Mouse (Mus musculus): ENCODE measurements around the gene Cdx2. TPM values are rescaled to one million over a fixed set of nuclear protein-coding genes. Genes with fewer than 3 reads are reported as not detected.

The Cdx2 gene
- polyA plus RNA-seq (2012; rRNA removed; ENCODE audit: low replicate concordance), result not detected in 2 replicates

DNA sequence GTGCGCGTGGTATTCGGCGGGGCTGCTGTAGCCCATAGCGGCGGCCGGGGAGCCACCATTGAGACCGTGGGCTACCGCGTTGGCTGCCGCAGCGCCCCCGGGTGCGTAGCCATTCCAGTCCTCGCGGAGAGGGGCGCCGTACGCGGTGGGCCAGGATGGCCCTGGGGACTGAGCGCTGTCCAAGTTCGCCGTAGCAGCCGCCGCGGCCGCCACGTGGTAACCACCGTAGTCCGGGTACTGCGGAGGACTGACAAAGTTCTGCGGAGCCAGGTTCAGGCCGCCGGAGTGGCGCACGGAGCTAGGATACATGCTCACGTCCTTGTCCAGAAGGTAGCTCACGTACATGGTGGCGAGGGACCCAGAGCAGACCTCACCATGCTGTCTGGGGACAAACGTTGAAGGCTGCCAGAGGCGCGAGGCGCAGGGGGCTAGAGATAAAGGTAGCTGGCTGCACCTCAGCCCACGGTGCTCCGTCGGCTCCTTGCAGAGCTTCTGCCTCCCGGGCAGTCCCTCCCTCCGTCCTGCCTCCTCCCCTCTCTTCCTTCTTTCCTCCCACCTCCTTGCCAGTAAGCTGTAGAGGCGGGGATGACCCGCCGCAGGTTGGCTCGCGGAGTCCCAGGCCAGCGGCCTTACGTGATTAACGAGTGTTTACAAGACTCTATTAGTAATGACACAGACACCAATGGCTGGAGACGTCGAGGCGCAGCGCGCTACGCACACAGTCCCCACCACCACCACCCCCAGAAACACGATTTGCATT is at the start of gene Cdx2:
Cdx2 (minus strand) TSS at position 633 of the 760 bp plus-strand sequence.

DNA sequence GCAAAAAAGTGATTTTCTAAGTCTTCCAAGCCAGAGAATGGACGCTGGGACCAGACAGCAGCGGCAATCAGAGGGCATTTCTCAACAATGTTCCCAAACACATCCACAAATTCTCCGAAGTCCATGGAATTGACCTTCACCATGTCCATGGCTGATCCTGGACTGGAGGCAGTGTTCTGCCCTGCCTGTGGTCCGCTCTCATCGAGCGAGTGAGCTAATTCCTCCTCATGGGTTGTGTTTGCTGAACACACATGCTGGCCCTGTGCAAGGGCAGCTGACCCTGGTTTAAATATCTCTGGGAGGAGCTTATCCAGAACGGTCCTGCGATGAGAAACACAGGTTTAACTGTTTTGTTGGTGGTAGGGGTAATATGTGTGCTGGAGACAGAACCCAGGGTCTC is 15.1 kb upstream of the Cdx2 start, which contains the start of gene Urad:
Urad (minus strand) TSS at position 258 of the 400 bp plus-strand sequence.

GRCm38 (mm10) chr5:147269926-147270672 is 37.0 kb downstream of the Cdx2 start, which contains the start of gene Pdx1:
Gene Pdx1 (plus strand): TSS chr5:147269959.

Other genes starting within 250 kb of the Cdx2 start
- 27.2 and 65.1 TPM in 2 replicates for gene Lnx2, start 230.7 kb downstream of the Cdx2 start, polyA plus RNA-seq (2012; rRNA removed; ENCODE audit: low replicate concordance)
- 35.7 and 48.1 TPM in 2 replicates for gene Polr1d, start 230.2 kb downstream of the Cdx2 start, polyA plus RNA-seq (2012; rRNA removed; ENCODE audit: low replicate concordance)
- gene Gsx1, start 118.6 kb downstream of the Cdx2 start, polyA plus RNA-seq (2012; rRNA removed; ENCODE audit: low replicate concordance), result not detected in 2 replicates
- gene Pdx1, start 37.3 kb downstream of the Cdx2 start, polyA plus RNA-seq (2012; rRNA removed; ENCODE audit: low replicate concordance), result not detected in 2 replicates
- 0.76 TPM in 1 of 2 replicates, not detected in the other for gene Urad, start 15.2 kb upstream of the Cdx2 start, polyA plus RNA-seq (2012; rRNA removed; ENCODE audit: low replicate concordance)
- gene Flt3, start 93.2 kb upstream of the Cdx2 start, polyA plus RNA-seq (2012; rRNA removed; ENCODE audit: low replicate concordance), result 2.8 and 3.9 TPM in 2 replicates
- 24.8 and 66.3 TPM in 2 replicates for gene Pan3, start 122.9 kb upstream of the Cdx2 start, polyA plus RNA-seq (2012; rRNA removed; ENCODE audit: low replicate concordance)